Mouse (Mus musculus): Measurements from ENCODE around the gene Hnf4a.

The Hnf4a gene

DNA sequence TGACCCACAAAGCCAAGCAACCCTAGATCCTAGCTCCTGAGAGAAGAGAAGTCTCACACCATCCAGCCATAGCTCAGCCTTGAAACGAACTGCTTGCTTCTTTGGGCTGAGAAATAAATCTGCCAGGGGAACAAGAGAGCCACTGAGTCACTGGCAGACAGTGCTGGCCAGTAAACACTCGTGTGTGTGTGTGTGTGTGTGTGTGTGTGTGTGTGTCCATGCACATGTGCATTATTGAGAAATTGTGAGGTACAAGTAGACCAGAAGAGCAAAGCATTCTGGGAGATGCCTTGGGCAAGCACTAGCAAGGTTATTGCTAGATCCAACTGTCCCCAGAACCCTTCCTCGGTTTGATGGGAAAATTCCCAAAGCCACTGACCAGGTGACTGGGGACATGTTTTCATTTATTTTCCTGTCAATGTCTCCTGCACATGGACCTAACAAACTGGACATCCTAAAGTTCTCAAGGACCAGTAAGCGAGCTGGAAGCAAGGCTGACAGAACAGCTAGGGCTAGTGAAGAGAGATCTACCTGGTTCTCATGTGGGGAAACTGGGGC, 47.9 kb downstream of the Hnf4a start:
- DNase-seq = no peak

DNA sequence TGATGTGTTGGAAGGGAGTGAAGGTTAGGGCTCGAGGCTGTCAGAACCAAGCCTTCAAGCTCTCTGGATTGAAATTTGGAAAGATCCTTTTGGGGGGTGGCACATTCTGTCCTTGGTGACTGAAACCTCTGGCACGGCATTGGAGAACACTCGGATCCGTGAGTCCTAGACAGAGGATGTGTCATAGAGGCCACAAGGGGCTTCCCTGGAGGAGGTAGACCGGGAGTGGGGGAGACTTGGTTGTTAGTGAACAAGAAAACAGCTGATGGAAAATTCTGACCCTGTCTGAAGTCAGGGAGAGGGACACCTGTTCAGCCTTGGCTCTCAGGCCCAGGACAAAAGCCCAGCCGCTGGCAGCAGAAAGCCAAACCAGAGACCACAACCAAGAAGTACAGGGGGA, 48.4 kb downstream of the Hnf4a start:
- DNase-seq = no peak

DNA sequence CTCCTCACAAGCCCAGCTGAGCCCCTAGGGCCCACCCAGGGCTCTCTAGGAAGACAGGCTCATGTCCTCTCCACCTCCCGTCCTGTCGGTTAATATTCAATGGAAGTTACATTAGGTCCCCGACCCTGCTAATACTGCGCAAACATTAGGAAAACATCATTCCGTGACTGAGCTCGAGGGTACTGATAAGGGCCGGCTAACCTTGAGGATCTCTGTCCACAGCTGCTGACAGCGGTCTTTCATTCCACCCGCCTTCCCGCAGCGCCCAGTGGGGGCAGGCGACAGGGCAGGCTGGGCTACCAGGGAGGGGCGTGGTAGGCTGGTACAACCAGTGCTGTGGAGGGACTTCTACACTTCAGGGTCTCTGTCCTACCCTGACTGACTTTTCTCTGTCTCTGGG, 48.8 kb downstream of the Hnf4a start:
- DNase-seq = no peak

DNA sequence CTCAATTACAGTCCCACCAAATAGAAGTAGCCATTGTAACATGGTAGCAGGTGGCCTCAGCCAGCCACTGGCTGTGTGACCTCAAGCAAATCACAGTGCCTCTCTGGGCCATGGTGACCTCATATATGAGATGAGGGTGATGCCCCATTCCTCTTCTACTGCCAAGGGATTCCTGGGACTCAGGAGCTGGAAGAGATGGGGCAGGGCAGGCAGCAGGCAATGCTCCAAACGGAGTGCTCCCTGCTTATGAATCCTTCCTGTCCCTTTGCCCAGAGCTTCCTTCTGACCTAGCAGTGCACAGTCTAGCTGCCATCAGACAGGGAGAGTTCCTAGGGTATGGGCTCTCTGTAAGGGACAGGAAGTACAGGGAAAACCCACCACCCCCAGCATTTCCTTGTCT, 51.9 kb downstream of the Hnf4a start:
- DNase-seq = no peak

DNA sequence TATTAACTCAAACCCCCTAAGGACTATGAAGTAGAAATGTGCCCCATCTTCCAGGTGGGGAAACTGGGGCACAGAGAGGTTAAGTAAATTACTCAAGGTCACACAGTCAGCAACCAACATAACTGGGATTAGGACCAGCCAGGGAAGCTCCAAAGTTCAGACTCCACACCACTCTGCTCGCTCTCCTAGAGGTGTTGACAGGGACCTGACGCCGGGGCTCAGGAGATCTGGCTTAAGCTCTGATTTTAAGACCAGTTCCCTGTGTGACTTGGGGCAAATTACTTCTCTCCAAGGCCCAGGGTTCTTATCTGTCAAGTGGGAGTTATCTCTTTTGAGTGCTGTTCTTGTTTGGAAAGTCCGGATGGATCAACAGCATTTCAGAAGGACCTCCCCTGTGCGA, 52.6 kb downstream of the Hnf4a start:
- DNase-seq = no peak

DNA sequence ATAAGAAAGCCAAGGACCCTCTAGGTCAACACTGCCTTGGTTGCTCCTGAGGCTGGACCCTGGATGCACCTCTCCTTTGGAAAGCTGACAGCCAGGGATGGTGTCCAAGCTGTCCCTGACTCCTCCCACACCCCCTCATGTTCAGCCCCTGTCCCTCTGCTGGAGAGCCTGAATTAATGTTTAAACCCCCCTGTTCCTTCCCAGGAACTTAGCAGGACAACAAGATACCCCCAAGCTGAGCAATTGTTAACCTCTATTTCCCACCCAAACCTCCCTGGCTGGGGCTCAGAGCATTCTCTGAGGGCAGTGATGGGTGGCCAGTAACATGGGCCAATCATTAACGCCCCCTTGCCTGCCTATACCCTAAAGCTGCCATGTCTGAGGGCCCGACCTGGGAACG, 53.6 kb downstream of the Hnf4a start:
- peak; percentile 88 for DNase-seq

DNA sequence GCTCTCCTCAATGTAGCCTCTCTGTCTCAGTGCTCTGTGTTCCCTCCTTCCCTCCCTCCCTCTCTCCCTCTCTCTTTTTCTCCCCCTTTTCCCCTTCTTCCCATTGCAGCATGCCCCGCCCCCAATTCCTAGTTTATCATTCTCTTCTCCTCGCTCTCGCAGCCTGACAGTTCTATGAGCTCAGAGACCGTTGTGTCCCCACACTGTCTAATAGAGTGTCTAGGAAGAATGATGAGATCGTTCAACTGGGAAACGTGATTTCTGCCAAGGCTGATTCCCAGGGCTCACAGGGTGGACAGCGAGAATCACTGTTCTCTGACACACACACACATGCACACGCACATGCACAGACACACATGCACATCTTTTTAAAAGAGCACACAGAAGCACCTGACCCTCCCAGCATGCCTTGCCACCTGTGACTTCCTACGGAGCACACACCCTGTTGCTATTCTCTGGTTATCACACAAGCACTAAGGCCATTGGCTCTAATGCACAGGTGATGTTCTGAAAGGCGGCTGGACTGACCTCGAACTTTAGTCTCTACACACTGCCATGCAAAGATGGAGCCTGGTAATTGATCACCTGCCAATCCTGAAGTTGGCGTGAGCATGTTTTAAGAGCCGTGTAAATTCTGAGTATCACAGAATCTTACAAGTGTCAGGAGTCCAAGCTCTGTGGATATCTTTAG, 54.8 kb downstream of the Hnf4a start:
- no peak for DNase-seq

DNA sequence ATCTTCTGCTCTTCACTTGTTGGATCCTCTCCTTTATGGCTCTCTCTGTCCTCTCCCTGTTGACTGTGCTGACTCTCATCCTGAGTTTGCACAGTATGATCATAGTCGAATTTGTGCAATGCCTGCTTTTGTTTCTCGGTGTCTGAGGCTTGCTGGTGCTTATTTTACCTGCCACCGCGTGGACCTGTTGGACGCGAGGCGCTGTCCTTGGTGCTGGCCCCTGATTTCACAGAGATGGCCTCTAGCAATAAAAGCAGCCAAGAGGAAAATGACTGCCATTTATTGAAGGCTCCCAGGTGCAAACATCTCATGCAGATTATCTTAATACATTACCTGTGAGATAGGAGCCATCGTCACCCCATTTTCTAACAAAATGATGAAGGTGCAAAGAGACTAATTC, 58.0 kb downstream of the Hnf4a start:
- no peak for DNase-seq

DNA sequence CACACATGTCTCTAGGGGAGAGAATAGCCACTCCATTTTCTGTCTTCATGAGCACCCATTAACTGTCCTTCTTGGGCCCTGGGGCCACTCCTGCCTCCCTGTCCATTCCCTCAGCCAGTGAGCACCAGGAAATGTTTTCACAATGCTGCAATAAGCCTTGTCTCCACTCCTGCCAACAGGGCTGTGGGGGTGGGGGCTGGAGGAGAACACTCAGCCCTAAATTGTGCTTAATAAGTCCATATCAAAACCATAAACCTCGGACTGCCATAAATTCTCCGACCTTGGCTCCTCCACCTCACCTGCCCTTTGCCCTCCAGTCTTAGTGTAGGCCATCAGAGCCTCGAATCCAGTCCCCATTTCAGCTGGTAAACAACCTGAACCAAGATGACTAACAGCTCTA, 67.7 kb downstream of the Hnf4a start:
- no peak for DNase-seq

DNA sequence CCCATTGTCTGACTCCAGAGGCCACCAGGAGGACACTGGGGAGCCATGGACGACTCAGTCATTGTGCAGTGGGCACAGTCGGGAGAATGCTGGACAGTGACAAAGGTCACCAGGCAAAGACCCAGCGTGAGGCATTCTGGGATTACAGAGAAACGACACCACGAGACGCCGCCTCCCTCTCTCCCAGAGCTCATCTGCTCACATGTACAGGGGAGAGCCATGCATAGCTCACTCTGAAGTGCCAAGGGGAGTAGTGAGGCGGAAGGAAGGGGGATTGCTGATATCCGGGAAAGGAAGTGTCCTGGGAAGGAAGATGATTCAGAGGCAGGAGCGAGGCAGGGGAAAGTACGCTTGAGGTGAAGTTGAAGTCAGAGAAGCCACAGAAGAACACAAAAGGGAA, 68.6 kb downstream of the Hnf4a start:
- peak; percentile 62 for DNase-seq

DNA sequence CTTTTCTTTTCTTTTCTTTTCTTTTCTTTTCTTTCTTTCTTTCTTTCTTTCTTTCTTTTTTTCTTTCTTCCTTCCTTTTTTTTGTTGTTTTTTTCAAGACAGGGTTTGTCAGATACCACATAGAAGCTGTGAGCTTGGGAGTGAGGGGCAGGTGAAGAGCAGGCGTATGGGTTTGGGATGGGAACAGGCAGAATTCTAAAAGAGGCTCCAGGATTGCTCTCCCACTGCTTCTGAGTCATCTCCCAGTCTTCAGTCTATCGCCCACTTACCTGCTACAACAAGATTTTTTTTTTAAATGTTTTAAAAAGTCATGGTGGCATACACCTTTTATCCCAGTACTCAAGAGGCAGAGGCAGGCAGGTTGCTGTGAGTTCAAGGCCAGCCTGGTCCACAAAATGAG, 71.4 kb downstream of the Hnf4a start:
- DNase-seq = no peak

DNA sequence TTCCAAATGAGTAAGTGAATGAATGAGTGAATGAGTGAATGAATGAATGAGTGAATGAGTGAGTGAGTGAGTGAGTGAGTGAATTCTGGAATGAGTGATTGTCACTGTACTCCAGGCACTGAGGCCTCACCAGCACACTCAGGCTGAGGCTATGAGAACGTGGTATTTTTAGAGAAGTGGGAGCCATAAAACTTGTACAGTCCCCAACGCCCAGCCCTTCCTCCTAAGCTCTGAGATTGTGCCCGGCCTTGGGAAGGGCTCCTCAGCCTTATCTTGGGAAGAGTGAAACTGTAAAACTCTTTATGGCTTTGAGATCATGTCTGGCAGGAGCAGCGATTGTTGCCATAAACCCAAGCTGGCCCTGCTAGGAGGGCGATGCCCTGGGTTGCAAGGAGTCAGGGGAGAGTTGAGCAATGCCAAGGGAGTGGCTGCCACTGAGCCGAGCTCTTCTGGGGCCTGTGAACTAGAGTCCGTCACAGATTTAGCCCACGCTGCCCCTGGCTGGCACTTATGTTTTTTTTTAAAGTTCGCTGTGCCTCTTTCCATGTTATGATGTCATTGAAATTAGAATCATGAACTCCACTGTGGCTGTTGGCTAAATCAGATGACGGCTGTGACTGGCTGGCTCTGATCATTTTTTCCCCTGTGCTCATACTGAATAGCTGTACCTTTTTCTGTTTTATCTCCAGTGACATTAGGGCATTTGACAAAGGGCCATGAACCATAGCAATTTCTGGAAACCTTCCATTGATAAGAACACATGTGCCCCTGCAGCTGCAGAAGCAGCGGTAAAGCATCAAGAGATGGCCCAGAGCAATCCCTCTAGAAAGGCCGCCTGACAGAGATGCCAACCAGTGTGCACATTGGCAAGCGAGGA, 73.7 kb downstream of the Hnf4a start:
- no peak for DNase-seq

DNA sequence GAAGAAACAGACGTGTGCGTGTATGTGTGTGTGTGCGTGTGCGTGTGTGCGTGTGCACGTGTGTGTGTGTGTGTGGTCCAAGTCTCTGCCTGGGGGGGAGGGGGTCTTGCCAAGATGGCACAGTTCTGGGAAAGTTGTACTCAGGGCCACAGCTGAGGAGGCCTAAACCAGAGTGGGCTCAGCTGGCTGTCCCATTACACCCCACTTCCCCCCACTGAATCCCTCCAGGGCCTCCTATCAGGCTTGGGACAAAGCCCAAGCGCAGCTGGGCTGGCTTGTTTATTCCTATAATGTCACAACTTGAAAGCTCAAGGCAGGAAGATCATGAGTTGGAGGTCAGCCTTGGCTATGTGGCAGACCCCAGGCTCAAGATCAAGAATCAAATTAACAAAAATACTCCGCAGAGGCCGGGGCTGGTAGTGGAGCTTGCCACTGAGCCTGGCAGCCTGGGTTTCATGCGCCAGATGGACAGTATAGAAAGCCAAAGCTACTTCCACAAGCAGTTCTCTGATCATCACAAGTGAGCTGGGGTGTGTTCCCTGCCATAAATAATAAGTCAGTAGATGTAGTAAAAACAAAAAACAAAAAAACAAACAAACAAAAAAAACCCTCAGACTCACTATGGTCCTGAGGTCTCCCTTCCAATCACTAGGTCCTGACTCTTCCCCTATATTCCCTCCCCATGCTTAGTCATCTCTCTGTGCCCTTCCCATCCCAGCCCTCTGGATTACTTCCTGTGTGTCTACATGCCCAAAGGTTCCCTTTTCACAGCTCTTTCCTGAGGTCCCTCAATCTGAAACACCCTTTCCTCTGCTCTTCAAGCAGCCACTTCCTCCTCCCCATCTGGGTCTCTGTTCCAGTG, 76.8 kb downstream of the Hnf4a start:
- DNase-seq = no peak

DNA sequence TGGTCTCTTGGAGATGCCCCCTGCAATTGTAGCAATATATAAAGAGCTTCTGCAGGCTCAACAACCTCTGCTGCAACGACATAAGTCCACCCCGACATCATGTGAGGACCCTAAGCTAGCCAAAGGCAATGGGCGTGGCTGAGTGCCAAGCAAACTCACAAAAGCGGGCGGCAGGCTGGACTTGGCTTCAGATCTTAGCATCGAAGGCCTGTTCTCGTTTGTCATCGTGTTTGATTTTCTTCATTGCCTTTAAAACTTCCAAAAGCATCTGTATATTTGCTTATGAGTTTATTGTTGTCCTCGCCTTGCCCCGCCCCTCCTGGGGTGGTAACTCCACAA, 77.4 kb downstream of the Hnf4a start:
- DNase-seq = no peak

DNA sequence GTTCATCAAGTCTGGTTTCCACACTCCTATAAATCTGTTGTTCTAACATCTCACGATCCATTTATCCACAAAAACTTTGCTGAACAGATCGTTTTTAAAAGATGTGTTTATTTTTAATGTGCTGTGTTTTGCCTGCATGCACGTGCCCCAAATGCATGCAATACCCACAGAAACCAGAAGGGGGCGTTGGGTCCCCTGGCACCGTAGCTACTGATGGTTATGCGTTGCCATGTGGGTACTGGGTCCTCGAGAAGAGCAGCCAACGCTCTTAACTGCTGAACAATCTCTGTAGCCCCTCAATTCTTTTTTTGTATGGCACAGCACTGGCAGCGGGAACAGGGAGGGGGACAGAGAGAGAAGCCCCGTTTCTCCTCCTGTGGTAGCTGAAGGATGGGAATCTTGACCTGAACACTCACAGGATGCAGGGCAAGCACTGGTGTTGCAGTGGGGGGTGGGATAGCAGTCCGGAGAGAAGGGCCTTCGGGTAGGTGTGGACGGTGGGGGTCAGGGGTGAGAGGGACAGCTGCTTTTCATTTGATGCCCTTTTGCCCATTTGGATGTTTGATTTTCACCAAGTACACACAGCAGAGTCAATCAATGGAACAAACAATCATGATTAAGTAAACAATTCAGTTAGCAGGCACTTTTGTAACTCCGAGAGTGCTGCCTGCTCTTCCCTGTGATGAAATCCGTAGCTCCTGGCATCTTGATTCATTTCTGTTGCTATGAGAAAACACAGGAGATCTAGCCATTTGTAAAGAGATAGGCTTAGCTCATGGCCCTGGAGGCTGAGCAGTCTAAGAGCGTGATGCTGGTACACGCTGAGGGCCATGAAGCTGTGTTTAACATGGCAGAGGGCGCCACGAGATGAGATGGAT, 80.0 kb downstream of the Hnf4a start:
- DNase-seq = no peak

DNA sequence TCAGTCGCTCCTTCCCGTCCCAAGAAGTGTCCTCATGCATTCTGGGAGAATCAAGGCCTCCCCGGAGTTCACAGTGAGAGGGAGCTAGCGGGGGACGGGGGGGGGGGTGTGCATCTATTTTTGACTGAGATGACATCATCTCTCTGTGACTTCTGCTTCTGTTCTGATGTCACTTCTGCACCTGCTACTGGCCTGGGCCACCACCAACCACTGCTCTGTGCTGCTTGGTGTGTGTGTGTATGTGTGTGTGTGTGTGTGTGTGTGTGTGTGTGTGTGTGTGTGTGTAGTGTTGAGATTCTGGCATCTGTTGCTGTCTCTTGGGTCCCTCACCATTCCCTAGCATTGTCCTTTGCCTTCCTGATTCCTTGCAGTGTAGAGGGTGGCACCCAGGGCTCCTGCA, 80.9 kb downstream of the Hnf4a start:
- no peak for DNase-seq

DNA sequence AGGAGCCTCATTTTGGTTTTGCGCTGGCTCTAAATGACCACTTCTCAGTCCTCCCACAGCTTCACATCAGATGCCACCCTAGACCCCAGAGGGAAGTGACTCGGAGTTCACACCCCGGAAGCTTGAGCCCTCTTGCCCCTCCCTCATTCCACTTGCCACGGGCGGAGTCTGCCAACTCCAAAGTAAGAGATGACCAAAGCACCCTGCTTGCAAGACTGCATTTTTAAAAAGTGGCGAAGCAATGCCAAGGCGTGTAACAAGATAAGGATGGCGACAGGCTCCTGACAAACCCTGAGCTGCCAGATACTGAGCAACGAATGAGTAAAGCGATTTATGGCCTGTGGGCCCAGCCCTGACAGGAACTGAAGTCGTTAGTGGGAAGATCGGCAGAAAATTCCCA, 83.6 kb downstream of the Hnf4a start:
- no peak for DNase-seq

DNA sequence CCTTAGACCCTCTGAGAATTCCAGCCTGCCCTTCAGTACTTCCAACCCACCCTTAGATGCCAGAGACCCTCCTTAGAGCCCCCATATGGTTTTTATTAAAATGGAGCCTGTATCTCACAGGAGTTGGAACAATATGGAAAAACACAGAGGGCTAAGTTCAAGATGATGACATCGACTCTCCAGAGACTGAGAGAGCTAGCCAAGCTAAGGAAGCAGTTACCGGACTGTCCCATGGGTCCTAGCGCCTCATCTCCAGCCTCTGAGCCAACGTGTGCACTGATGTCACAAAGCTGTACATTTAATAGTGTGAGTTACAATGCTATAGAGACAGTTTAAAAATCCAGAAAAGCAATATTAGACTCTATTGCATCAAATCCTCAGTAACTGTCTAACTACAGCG, 84.4 kb downstream of the Hnf4a start:
- DNase-seq = no peak

DNA sequence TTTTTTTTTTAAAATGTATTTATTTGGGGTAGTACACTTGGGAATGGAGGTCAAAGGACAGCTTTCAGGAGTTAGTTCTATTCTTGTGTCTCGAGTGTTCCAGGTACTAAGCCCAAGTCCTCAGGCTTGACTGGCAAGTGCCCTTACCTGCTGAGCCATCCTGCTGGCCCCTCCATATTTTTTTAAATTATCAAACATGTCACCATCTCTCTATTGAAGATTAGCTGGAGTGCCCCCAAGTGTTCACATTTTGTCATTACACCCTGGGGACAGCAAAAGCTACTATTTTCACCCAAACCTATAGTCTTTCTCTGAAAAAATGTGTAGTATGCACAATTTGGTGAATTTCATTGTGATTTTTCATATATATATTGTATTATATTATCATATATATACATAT, 85.5 kb downstream of the Hnf4a start:
- DNase-seq = no peak

DNA sequence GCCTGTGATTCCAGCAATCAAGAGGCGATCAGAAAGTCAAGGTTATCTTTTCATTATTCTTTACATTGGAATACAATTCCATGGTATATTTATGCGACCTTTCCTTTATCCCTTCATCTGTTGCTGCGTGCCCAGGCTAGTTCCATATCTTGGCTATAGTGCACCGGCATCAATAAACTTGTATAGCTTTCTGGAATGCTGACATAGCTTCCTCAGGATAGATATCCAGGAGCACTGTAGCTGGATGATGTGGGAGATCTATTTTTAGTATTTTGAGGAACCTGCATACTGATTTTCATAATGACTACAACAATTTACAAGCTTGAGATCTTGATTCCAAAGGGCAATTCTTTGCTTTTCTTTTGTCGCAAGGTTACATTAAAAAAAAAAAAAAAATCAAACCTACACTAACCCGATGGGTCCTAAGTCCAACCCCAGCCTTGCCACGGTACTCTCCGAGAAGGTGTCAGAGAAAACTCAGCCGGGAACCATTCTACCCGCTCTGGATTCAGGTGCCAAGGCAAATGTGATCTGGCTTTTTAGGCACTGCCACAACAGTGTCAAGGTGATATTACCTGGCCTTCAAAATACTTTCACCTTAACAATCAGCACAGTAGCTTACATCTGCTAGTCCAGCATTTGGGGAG, 87.2 kb downstream of the Hnf4a start:
- no peak for DNase-seq

DNA sequence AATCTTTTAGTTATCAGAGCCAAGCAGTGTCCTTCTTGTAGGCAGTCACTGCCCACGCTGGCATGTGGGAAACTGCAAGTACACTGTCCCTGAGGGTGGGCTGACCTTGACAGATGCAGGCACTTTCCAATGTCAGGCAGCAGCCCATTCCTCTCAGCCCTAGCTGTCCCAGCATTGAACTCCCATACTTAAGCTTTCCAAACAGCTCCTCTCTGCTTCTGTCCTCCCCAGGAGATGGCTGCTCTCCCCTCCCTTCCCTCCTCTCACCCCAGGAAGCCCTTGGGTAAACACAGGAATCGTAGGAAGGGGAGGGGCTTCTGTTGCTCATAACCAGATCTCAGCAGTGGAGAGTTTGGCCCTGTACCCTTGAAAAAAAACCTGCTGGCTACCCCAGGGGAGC, 88.5 kb downstream of the Hnf4a start:
- DNase-seq = peak; percentile 44

Measured in kidney, adult 11 months (tissue).